Mouse (Mus musculus) ES-Bruce4 (cell line): Measurements from ENCODE around the gene Itih5.

Source experiments
- CTCF ChIP-seq: IDR thresholded peaks from one replicate; pipeline ENCODE4 v1.8.1; 2011; ENCODE audit warnings: low read depth, low read length
- EP300 ChIP-seq: IDR thresholded peaks from 2 replicates; pipeline ENCODE4 v1.6.1; 2011; ENCODE audit warnings: low read depth, low read length; ENCODE audit not compliant: insufficient read depth
- POLR2A ChIP-seq: IDR thresholded peaks from one replicate; pipeline ENCODE4 v1.8.1; 2011; ENCODE audit warnings: low read length; ENCODE audit not compliant: insufficient read depth

DNA sequence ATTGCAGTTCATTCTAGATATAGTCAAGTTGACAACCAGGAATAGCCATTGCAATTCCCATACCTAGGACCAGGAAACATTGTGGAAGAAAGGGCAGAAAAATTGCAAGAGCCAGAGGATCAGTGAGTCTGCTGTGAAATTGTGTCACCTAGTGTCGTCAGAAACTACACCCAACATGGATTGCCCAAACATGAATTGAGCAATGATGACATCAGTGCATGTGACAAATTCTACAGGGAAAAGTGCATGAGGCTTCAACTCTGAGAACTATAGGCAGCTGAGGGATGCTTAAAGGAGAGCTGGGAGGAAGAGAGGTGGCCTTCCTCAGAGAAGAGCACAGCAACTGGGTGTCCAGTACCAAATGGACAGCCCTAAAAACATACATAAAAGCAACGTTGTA, 16.1 kb upstream of the Itih5 start:
- TF ChIP-seq CTCF = no peak
- no peak for TF ChIP-seq POLR2A
- TF ChIP-seq EP300 = no peak
